Mouse (Mus musculus): ENCODE data around the gene Cyp2a4. TPM values are rescaled to one million over a fixed set of nuclear protein-coding genes. Genes with fewer than 3 reads are reported as not detected.
"Not testable (repeated sequence)": the region's sequence is repeated elsewhere in the genome, so short reads cannot be mapped to it uniquely, and the experiment has no call there.

The Cyp2a4 gene
- not detected for total RNA-seq (2021)
- long read RNA-seq, experiment 1: 0 reads
- long read RNA-seq, experiment 2: 0 reads

DNA sequence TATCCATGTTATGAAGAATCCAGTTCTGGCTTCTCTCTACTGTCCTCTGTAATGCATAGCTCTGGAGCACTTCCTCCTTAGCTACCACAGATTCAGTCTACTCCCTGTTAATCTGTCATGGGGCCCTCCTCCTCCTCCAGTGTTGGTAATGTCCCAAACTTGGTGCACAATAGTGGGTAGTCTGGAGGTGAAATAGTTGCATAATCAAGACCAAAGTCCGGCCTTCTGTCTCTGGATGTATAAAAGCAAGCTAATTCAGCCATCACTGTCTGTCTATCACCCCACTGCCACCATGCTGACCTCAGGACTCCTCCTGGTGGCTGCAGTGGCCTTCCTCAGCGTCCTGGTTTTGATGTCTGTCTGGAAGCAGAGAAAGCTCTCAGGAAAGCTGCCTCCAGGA is at the start of gene Cyp2a4:
Gene Cyp2a4 (plus strand): TSS at position 244 of the 400 bp plus-strand sequence.
- DNase-seq: not testable (repeated sequence)

DNA sequence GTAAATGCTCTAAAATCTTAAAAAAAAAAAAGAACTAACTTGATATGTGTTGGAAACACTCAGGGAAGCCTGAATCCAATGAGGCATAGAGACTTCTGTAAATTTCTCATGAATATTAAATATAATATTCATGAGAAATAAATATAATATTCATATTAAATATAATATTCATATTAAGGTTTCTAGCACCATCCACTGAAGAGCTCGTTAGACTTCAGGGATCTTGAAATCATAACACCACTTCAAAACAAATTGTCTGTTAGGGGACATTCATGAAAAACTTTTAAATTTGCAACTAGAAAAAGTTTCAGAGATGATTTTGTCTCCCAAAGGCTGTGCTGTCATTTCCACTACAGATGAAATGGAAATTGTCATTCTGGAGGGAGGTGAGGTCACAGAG is 46.9 kb upstream of the Cyp2a4 start, which contains the start of gene Vmn1r184:
Gene Vmn1r184 (plus strand): TSS at position 301 of the 400 bp plus-strand sequence.
- DNase-seq: not testable (repeated sequence)

DNA sequence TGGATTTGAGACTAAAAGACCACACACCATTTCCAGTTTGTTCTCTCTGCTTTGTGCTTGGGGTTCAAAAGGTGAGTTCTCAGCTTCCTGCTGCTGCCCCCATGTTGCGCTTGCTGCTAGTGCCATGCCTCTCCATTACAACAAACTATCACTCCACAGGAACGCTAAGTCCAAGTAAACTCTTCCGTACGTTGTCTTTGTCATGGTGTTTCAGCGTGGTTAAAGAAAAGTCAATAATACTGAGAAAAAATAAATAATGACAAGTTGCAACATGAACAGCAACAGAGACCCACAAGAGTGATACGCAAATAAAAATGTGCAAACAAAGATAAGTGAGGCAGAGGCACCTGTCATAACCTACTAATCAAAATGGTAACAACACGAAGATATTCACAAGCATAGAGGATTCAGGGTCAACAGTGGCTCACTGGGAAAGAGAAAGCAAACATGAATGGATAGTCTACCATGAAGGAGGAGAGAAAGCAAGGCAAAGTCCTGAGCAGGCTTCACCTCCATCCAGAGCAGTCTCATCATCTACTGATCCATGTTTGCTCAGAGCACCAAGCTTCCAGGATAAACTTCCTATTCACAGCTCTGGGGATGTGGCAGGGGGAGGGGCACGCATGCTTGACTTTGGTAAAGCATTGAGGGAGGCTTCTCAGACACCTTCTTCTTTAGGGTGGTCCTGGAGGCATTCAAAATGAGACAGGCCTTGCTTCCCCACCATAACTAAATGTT is 3.4 kb upstream of the Cyp2a4 start:
- not testable (repeated sequence) for DNase-seq

DNA sequence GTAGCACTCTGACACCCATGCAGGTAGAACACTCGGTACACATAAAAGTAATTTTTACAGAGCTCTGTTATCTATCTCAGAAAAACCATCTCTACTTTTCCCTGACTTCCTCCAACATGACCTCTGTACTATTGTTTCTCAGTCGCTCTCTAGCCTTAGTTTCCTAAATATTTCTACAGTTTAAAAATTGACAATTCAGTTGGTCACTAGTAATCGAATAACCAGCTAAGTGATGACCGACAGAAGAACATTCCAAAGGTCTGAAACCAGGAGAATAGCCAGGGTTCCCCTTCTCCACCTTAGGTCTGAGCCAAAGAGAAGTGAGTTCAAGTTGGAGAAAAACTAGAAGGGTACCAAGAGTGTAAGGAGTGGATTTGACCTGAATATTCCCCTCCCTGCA is 4.8 kb downstream of the Cyp2a4 start:
- not testable (repeated sequence) for DNase-seq

DNA sequence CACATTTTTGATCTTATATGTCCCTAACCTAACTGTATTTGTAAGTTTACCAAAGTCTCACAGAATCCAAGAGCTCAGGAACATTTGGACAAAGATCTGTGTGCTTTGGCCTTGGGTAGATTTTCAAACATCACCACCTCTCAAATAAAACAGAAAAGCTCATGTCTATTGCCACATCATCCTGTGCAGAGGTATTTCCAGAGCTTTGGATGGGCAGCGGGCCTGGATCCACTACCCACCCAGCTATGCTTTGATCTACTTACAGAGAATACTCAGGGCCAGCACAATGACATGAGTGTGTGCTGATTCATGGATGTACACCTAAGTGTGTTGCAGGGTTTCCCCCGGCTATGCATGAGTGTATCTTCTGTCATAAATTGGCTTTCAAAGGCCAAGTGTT is 8.2 kb downstream of the Cyp2a4 start:
- not testable (repeated sequence) for DNase-seq

DNA sequence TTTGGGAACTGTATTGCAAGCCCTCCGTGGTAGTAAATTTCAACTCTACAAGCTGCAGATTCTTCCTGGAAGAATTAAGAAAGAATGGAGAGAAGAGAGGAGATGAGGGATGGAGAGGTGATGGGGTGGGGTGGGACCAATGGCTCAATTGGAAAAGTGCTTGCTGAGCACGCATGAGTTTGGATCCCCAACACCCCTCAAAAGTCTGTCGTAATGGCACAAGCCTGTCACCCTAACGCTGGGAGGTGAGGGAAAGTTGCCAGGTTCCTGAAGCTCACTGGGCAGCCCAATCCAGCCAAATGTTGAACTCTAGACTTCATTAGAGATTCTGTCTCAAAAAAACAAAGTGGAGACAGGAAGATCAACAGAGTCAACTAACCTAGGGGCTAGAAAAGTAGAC is 8.8 kb downstream of the Cyp2a4 start:
- not testable (repeated sequence) for DNase-seq

DNA sequence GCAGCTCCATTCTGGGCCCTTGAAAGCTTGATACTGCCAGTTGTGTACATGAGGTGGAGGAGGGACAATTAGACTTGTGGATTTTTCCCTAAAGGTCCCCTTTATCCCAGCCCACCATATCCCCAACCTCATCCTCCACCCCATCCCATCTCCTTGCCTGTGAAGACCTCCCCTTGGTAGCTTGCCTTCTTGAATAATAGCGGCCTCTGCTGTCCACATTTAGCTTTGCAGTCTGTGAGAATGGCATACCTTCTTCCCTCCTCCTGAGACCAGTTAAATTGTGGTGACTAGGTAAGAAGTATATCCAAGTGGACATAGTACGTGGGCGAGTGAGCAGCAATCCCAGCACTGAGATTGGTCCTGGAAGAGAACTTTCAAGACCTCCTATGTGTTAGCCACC is 13.4 kb downstream of the Cyp2a4 start:
- not testable (repeated sequence) for DNase-seq

DNA sequence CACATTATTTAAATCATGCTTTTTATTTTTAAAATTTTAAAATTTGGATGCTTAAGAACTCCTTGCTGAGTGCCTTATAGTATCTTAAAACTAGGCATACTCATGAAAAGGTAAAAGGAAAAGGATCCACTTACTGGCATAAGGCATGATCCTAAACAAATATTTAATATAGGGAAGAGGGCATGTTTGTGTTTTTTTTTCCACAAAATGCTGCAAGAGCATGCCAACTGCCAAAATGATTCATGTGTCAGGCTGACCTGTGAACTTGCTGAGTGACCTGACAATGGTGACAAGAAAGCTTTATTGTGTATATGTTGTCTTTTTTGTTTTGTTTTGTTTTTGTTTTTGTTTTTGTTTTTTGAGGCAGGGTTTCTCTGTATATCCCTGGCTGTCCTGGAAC is 43.2 kb downstream of the Cyp2a4 start:
- not testable (repeated sequence) for DNase-seq

DNA sequence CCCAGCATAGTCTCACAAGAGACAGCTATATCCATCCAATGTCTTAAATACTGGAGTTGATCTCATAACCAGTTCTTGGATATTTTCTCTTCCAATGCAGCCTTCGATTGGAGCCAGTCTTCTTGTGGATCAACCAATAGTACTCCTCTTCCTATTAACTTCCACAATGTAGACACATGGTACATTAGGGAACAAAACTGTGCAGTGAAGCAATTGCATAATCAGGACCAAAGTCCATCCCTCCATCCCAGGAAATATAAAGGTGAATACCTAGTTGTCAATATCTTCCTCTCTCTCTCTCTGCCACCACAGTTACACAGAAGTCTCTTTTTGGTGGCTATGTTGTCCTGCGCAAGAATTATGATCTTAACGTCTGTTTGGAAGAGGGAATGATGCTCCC is 45.3 kb downstream of the Cyp2a4 start:
- not testable (repeated sequence) for DNase-seq

DNA sequence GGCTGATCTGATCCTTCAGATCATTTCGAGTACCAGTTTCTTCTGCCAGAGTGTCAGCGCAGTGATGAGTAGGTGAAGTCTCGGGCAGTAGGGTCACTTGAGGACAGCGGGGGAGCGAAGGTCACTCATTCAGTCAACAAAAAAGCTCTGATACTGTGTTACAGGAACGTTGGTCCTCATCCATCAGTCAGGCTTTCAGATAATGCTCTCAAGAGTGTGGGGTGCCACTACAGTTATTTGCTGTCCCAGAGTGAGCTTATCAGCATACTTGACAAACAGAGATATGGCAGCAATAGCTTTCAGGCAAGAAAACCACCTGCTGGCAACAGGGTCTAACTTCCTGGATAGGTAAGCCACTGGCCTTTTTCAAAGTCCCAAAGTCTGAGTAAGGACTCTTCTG is 49.8 kb downstream of the Cyp2a4 start:
- not testable (repeated sequence) for DNase-seq

Other genes starting within 250 kb of the Cyp2a4 start
- gene Cyp2b13, start 245.7 kb upstream of the Cyp2a4 start, total RNA-seq (2021): not detected
- not detected for gene Cyp2b9, start 133.8 kb upstream of the Cyp2a4 start, total RNA-seq (2021)
- not detected for gene Vmn1r184, start 46.8 kb upstream of the Cyp2a4 start, total RNA-seq (2021)
- gene Nlrp9c, start 96.5 kb downstream of the Cyp2a4 start, total RNA-seq (2021): not detected
- gene Nlrp4a, start 127.9 kb downstream of the Cyp2a4 start, total RNA-seq (2021): not detected
- gene Nlrp9a, start 227.9 kb downstream of the Cyp2a4 start, total RNA-seq (2021): not detected